Mouse (Mus musculus): ENCODE results near the gene Acr. TPM values are rescaled to one million over a fixed set of nuclear protein-coding genes. Genes with fewer than 3 reads are reported as not detected.
A peak's percentile ranks its signal among the peaks of the same experiment; 100 is the strongest.

Gene Acr
- polyA plus RNA-seq, 1 experiment = not detected

DNA sequence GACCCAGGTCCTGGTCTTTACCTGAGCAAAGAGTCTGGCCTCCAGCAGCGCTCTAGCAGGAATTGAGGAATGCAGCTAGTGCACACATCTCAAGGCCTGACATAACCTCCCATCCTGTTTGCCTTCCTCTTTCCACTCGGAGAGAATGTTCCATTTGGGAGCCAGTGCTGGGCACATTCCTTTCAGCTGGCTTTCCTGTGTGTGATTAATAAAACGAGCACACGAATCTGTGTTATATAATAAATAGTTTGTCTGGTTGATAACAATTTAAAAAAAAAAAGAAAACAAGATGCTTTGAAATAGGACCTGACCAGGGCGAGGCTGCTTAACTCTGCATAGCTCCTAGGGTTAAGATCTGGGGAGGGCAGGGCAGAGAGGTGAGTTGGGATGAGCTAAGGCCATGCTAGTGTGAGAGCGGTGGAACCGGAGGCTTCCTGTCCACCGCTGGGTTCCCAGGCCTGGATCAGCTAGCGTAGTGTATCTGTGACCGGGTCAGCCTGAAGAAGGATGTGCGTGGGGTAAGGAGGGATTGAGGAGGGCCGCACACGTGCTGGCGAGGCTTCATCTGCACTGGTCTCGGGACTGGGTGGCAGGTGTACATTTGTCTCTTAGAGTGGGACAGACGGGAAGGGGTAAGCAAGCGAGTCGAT is 39.8 kb upstream of the Acr start:
- no peak overlapping the region for H3K4me3 ChIP-seq (ENCODE audit: insufficient read depth, poor library complexity, severe bottlenecking)
- no peak overlapping the region for H3ac ChIP-seq (ENCODE audit: control insufficient read depth, insufficient read length, low read depth)
- no peaks in the 10 kb centered on the region for H3K79me2 ChIP-seq (ENCODE audit: control insufficient read depth, insufficient read depth)
- H3K36me3 ChIP-seq (ENCODE audit: control insufficient read depth, insufficient read depth) = no peaks in the 10 kb centered on the region
- no peak for TF ChIP-seq USF1 (IDR thresholded peaks at IDR 0.05; ENCODE audit: low read depth)
- no peak for TF ChIP-seq CEBPB (IDR thresholded peaks at IDR 0.05; ENCODE audit: low read depth)
- TF ChIP-seq MYOD1 (IDR thresholded peaks at IDR 0.05; ENCODE audit: control insufficient read depth, insufficient read length, low read depth) = no peak
- no peak for TF ChIP-seq MYOG (IDR thresholded peaks at IDR 0.05; ENCODE audit: control insufficient read depth, extremely low read depth, insufficient read length)
- TF ChIP-seq FOSL1 (IDR thresholded peaks at IDR 0.05; ENCODE audit: insufficient read depth, low read length, poor library complexity, severe bottlenecking) = no peak
- no peak for TF ChIP-seq CTCF (IDR thresholded peaks at IDR 0.05; ENCODE audit: control insufficient read depth, insufficient read depth, insufficient read length)
- TF ChIP-seq MAX (IDR thresholded peaks at IDR 0.05) = no peak
- H3K79me3 ChIP-seq (ENCODE audit: low read depth) = no peaks in the 10 kb centered on the region
- peaks cover 46% of the 10 kb centered on the region for H3K27me3 ChIP-seq (ENCODE audit: control insufficient read depth, insufficient read depth, insufficient read length)

DNA sequence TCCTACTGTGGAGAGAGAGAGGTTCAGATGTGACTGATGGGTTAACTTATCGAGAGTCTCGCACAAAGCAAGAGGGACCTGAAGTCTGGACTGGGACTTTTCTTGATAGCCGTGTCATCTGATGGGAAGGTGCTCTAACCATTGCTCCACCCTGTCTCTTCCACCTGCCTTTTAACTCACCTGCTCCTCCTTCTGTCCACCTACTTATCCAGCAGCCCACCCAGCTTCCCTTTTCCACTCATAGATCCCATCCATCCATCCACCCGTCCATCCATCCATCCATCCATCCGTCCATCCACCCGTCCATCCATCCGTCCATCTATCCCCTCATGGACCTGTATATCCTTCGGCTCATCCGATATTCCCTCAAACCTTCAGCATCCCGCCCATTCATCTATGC is 39.2 kb upstream of the Acr start:
- peaks cover 46% of the 10 kb centered on the region for H3K27me3 ChIP-seq (ENCODE audit: control insufficient read depth, insufficient read depth, insufficient read length)
- H3K36me3 ChIP-seq (ENCODE audit: control insufficient read depth, insufficient read depth) = no peaks in the 10 kb centered on the region
- TF ChIP-seq CEBPB (IDR thresholded peaks at IDR 0.05; ENCODE audit: low read depth) (no peak), FOSL1 (IDR thresholded peaks at IDR 0.05; ENCODE audit: insufficient read depth, low read length, poor library complexity, severe bottlenecking) (no peak), MYOG (IDR thresholded peaks at IDR 0.05; ENCODE audit: control insufficient read depth, extremely low read depth, insufficient read length) (no peak), MYOD1 (IDR thresholded peaks at IDR 0.05; ENCODE audit: control insufficient read depth, insufficient read length, low read depth) (no peak), MAX (IDR thresholded peaks at IDR 0.05) (no peak), CTCF (IDR thresholded peaks at IDR 0.05; ENCODE audit: control insufficient read depth, insufficient read depth, insufficient read length) (no peak), USF1 (IDR thresholded peaks at IDR 0.05; ENCODE audit: low read depth) (no peak)
- H3K79me2 ChIP-seq (ENCODE audit: control insufficient read depth, insufficient read depth) = no peaks in the 10 kb centered on the region
- H3K79me3 ChIP-seq (ENCODE audit: low read depth) = no peaks in the 10 kb centered on the region
- H3ac ChIP-seq (ENCODE audit: control insufficient read depth, insufficient read length, low read depth) = no peak overlapping the region
- H3K4me3 ChIP-seq (ENCODE audit: insufficient read depth, poor library complexity, severe bottlenecking) = no peak overlapping the region

DNA sequence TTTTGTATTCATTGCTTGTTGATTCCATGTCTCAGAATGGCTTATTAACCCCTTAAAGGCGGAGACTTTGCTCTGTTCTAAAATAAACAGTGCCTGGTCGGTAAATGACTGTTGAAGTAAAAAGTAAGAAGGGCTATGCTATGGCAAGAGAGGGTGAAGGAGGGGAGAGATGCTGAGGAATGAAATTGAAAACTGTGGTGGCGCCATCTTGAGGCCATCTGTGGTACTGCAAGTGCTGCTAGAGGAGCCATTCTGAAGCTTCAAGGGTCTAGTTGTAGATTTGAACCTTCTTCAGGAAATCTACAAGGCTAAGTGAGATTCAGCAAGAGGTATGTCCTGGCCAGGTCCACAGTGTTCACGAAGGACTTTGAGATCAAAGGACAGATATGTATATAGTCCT is 37.8 kb upstream of the Acr start:
- Histone ChIP-seq H3ac (ENCODE audit: control insufficient read depth, insufficient read length, low read depth) (no peak overlapping the region), H3K36me3 (ENCODE audit: control insufficient read depth, insufficient read depth) (no peaks in the 10 kb centered on the region), H3K27me3 (ENCODE audit: control insufficient read depth, insufficient read depth, insufficient read length) (peaks cover 36% of the 10 kb centered on the region), H3K79me3 (ENCODE audit: low read depth) (no peaks in the 10 kb centered on the region), H3K4me3 (ENCODE audit: insufficient read depth, poor library complexity, severe bottlenecking) (no peak overlapping the region), H3K79me2 (ENCODE audit: control insufficient read depth, insufficient read depth) (no peaks in the 10 kb centered on the region)
- TF ChIP-seq CEBPB (IDR thresholded peaks at IDR 0.05; ENCODE audit: low read depth) (no peak), MAX (IDR thresholded peaks at IDR 0.05) (no peak), CTCF (IDR thresholded peaks at IDR 0.05; ENCODE audit: control insufficient read depth, insufficient read depth, insufficient read length) (peak; percentile 95), USF1 (IDR thresholded peaks at IDR 0.05; ENCODE audit: low read depth) (no peak), MYOG (IDR thresholded peaks at IDR 0.05; ENCODE audit: control insufficient read depth, extremely low read depth, insufficient read length) (no peak)

DNA sequence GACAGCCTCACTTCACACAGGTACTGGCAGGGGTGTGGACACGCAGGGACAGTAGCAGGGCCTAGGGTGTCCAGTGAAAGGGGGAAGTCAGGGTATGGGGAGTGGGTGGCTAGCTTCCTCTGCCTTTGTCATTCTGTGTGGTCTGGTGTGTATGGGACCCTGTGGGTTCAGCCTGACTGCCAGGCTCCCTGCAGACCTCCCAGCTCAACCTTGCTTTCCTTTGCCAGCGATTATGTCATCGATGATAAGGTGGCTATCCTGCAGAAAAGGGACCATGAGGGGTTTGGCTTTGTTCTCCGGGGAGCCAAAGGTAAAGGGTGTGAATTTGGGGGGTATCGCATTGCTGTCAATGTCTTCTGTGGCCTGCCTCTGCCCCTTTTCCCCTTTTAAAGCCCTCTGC is 36.7 kb upstream of the Acr start:
- Histone ChIP-seq H3K79me2 (ENCODE audit: control insufficient read depth, insufficient read depth) (no peaks in the 10 kb centered on the region), H3ac (ENCODE audit: control insufficient read depth, insufficient read length, low read depth) (no peak overlapping the region), H3K4me3 (ENCODE audit: insufficient read depth, poor library complexity, severe bottlenecking) (no peak overlapping the region), H3K36me3 (ENCODE audit: control insufficient read depth, insufficient read depth) (no peaks in the 10 kb centered on the region), H3K27me3 (ENCODE audit: control insufficient read depth, insufficient read depth, insufficient read length) (peaks cover 35% of the 10 kb centered on the region), H3K79me3 (ENCODE audit: low read depth) (no peaks in the 10 kb centered on the region)
- TF ChIP-seq CTCF (IDR thresholded peaks at IDR 0.05; ENCODE audit: control insufficient read depth, insufficient read depth, insufficient read length) (no peak), MAX (IDR thresholded peaks at IDR 0.05) (no peak), USF1 (IDR thresholded peaks at IDR 0.05; ENCODE audit: low read depth) (no peak), CEBPB (IDR thresholded peaks at IDR 0.05; ENCODE audit: low read depth) (no peak), MYOG (IDR thresholded peaks at IDR 0.05; ENCODE audit: control insufficient read depth, extremely low read depth, insufficient read length) (no peak), MYOD1 (IDR thresholded peaks at IDR 0.05; ENCODE audit: control insufficient read depth, insufficient read length, low read depth) (no peak), FOSL1 (IDR thresholded peaks at IDR 0.05; ENCODE audit: insufficient read depth, low read length, poor library complexity, severe bottlenecking) (no peak)

DNA sequence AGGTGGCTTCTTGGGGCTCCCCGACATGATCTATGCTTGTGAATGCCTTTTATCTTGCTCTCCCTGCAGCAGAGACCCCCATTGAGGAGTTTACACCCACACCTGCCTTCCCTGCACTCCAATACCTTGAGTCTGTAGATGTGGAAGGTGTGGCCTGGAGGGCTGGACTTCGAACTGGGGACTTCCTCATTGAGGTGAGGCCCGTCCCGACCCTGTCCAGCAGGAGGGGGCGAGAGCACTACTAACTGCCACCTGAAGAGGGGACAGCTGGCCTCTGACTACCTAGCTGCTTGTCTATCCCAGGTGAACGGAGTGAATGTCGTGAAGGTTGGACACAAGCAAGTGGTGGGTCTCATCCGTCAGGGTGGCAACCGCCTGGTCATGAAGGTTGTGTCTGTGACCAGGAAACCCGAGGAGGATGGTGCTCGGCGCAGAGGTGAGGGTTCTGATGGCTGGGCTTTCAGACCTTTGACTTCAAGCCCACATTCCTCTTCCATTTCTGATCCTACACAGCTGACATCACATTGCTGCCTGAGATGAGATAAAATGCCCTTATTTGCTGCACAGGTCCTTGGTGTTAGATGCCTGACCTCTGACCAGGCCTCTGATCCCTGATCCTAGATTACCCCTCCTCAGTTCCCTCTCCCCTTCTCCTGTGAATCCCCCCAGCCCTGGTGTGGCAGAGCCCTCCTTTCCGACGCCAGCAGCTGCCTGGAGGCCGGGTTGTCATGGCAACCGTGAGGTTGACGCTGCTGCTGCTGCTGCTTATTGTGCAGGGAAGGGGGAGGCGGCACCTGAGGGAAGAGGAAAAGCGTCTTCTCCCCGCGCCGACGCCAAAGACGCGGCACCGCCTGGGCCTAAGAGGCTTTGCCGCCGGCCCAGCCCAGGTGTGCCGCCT is 35.9 kb upstream of the Acr start:
- Histone ChIP-seq H3K27me3 (ENCODE audit: control insufficient read depth, insufficient read depth, insufficient read length) (peaks cover 40% of the 10 kb centered on the region), H3ac (ENCODE audit: control insufficient read depth, insufficient read length, low read depth) (no peak overlapping the region), H3K36me3 (ENCODE audit: control insufficient read depth, insufficient read depth) (no peaks in the 10 kb centered on the region), H3K4me3 (ENCODE audit: insufficient read depth, poor library complexity, severe bottlenecking) (no peak overlapping the region), H3K79me3 (ENCODE audit: low read depth) (no peaks in the 10 kb centered on the region), H3K79me2 (ENCODE audit: control insufficient read depth, insufficient read depth) (no peaks in the 10 kb centered on the region)
- TF ChIP-seq MAX (IDR thresholded peaks at IDR 0.05) = no peak
- TF ChIP-seq USF1 (IDR thresholded peaks at IDR 0.05; ENCODE audit: low read depth) = no peak
